Mouse (Mus musculus) cerebellum, adult 2 months (tissue): ENCODE data around the gene Eif3k. TPM values are rescaled to one million over a fixed set of nuclear protein-coding genes. Genes with fewer than 3 reads are reported as not detected.

Experiments used
- DNase-seq, 2 experiments: peaks; one replicate each; pipeline ENCODE4 v3.0.0; 2021
- H3K27ac ChIP-seq: fragments of 200-500 bp; 2 replicates; pipeline ENCODE4 v1.5.1; 2012; ENCODE audit warnings: low read length, control low read depth, inconsistent platforms; ENCODE audit not compliant: insufficient read depth
- H3K27me3 ChIP-seq: fragments of 200-500 bp; 2 replicates; pipeline ENCODE4 v1.6.1; 2012; ENCODE audit warnings: inconsistent platforms, mild to moderate bottlenecking, low read length, moderate library complexity; ENCODE audit not compliant: control insufficient read depth, insufficient read depth
- H3K4me1 ChIP-seq: fragments of 200-500 bp; 2 replicates; pipeline ENCODE4 v1.6.1; 2011; ENCODE audit warnings: low read length; ENCODE audit not compliant: control insufficient read depth, insufficient read depth
- H3K4me3 ChIP-seq: fragments of 200-500 bp; replicated peaks from 2 replicates; pipeline ENCODE3; 2011; ENCODE audit warnings: mild to moderate bottlenecking, low read depth, low read length, control low read depth; ENCODE audit not compliant: insufficient read depth
- CTCF ChIP-seq: fragments of 200-500 bp; IDR thresholded peaks from 2 replicates; pipeline ENCODE4 v1.5.1; 2011; ENCODE audit warnings: low read depth, mild to moderate bottlenecking, control low read depth, low read length, moderate library complexity, borderline replicate concordance; ENCODE audit not compliant: insufficient read depth
- POLR2A ChIP-seq: fragments of 200-500 bp; IDR thresholded peaks from 2 replicates; pipeline ENCODE4 v1.6.1; 2011; ENCODE audit warnings: low read length, control low read depth, borderline replicate concordance; ENCODE audit not compliant: insufficient read depth
- WGBS: fragments of 180-500 bp; shearing (Covaris S2); methylation state at CpG from one replicate; pipeline ENCODE4 v1.1.7; 2018; 5-methylcytosine and 5-hydroxymethylcytosine counted together
- polyA plus RNA-seq: library from polyadenylated mRNA; depleted of rRNA; stranded (reverse); fragments of >200 nt; gene quantifications from 2 replicates; pipeline ENCODE4 v1.2.3, GENCODE M21; 2012

Eif3k gene
- polyA plus RNA-seq, 1 experiment: 322 TPM

DNA sequence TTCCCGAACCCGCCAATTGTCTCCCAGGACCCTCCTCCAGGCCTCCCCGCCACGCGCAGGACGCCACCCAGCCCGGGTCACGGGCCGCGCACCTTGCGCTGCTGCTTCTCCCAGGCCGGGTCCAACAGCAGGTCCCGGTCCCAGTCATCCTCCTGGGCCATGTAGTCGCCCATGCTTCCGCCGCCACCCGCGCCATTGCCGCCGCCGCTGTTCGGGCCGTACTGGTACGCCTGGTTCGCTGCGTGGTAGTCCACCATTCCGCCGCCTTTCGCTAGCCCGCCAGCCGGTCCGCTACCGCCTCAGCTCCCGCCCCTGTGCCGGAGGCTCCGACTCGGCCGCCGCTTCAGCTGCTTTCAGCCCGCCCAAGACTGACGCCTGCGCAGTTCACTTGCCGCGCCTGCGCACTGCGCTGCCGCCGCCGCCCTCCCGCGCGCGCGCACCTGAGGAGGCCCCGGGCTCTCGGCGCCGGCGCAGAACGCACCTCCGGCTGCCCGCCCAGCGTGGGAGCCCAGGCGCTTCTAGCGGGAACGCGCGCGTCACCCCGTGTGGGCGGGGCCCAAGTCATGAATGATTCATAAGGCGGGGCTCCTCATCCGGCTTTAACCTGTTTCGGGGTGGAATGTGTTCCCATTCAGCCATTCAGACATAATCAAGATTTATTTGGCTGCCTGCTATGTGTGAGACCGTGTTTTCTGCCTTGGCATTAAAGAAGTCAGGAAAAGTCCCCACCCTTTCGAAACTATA lies 19.6 kb downstream of the Eif3k start, which contains the start of gene Actn4:
Actn4 (minus strand) TSS at position 414 of the 744 bp plus-strand sequence.
- WGBS: 1% methylated on average over 76 of the region's 76 CpGs
- Histone ChIP-seq H3K4me1 (peaks cover 13% of the 10 kb centered on the region; the same call in 1 of the 2 replicates), H3K27ac (peak within 1 kb of the TSS; percentile 84), H3K4me3 (peak within 1 kb of the TSS; percentile 92), H3K27me3 (no peaks in the 10 kb centered on the region)
- TF ChIP-seq POLR2A (peak; percentile 95), CTCF (no peak)
- DNase-seq: peak; percentile 98

DNA sequence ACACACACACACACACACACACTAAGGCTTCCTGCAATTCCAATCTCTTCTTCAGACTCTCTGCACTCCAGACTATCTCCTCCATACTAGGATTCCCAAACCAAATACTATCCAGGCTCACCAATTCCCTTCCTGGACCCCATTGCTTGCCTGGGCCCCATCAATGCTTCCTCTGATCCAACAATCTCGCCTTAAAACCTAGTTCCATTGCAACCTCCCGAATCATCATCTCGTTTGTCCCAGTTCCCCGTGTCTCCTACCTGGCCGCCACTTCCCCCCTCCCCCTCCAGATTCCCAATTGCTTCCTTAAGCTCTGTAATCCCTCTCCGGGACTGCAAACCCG lies 20.1 kb downstream of the Eif3k start:
- peak overlapping the region; percentile 84 for H3K27ac ChIP-seq
- WGBS: under 1% methylated on average over 7 of the region's 7 CpGs
- H3K4me1 ChIP-seq: peaks cover 13% of the 10 kb centered on the region; the same call in 1 of the 2 replicates
- TF ChIP-seq POLR2A: no peak
- no peak for TF ChIP-seq CTCF
- DNase-seq: no peak
- H3K27me3 ChIP-seq: no peaks in the 10 kb centered on the region
- peak overlapping the region; percentile 92 for H3K4me3 ChIP-seq

DNA sequence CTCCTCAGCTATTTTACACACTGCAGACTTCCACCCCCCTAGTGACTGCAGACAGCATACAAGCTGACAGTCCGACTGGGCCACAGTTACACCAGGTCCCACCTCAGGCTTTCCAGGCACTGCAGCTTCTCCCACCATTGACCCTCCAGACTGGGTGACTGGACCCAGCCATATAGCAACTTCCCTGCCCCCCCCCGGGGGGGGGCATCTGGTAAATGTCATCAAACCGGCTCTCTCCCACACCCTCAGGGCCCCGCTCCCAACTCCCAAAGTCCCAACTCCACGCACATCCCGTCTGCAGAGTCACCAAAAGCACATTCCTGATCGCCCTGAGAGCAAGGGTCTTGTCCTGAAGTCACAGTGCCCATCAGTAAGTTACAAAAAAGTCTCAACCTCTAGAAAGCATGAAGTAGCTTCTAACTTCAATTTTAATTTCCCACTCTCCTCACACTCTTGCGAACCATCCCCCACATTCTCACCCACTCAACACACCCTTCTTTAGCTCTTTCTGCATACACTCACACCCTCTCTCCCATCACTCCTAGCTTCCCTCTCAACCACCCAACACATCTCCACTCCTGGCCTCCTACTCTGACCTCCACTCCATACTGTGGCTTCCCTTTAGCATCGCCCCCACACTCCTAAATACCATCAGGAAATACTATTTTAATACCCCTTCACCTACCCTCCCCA lies 21.2 kb downstream of the Eif3k start:
- 18% methylated on average over 9 of the region's 9 CpGs for WGBS
- Histone ChIP-seq H3K4me1 (peaks cover 13% of the 10 kb centered on the region; the same call in 1 of the 2 replicates), H3K4me3 (peak overlapping the region; percentile 59), H3K27ac (no peak overlapping the region), H3K27me3 (no peaks in the 10 kb centered on the region)
- DNase-seq: no peak
- TF ChIP-seq POLR2A (no peak), CTCF (no peak)

DNA sequence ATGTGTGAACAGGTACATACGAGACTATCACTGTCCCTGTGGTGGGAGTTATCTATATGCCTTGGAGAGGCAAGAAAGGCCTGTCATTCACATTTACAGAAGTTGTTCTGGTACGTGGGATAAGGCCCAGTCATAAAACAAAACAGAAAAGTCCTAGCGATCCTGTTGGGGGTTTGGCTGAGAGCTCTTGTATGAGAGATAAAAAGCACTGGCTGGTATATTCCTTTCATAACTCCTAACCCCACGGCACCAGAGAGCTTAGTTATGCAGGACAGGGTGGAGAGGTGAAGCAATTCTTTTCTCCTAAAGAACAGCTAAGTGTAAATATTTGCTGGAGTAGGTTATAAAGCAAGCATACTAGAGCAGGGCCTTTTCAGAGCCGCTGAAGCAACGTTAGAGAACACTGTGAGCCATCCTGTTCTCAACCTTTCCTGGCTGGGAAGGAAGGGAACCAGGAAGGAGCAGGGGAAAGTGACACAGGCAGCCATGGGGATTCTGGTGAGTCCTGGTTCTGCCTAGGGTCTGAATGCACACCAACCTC lies 22.1 kb downstream of the Eif3k start:
- no peak for DNase-seq
- no peak overlapping the region for H3K27ac ChIP-seq
- TF ChIP-seq CTCF (no peak), POLR2A (no peak)
- 30% methylated on average over 6 of the region's 6 CpGs for WGBS
- peak overlapping the region; percentile 7 for H3K4me3 ChIP-seq
- no peaks in the 10 kb centered on the region for H3K27me3 ChIP-seq
- H3K4me1 ChIP-seq: peaks cover 15% of the 10 kb centered on the region; the same call in 1 of the 2 replicates

DNA sequence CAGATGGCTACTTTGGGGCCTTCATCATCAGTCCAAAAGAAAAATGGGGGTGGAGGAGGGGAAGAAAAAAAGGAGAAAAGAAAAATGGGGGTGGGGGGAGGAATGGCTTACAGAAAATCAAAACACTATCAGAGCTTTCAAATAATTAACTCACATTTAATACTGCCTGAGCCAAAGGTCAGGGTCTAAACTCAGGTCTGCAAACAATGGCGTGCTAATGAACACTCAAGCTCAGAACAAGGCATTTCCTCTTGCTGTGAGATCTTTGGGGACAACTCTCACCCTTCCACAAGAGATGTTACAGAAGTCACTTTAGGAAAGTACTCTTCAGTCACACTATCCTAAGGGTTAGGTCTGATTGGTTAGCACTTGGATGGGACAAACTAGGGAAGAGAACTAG lies 22.9 kb downstream of the Eif3k start:
- no peak for TF ChIP-seq CTCF
- no peak overlapping the region for H3K27ac ChIP-seq
- H3K27me3 ChIP-seq: no peaks in the 10 kb centered on the region
- 68% methylated on average over 1 of the region's 1 CpGs for WGBS
- no peak for DNase-seq
- peaks cover 15% of the 10 kb centered on the region; the same call in 1 of the 2 replicates for H3K4me1 ChIP-seq
- no peak overlapping the region for H3K4me3 ChIP-seq

DNA sequence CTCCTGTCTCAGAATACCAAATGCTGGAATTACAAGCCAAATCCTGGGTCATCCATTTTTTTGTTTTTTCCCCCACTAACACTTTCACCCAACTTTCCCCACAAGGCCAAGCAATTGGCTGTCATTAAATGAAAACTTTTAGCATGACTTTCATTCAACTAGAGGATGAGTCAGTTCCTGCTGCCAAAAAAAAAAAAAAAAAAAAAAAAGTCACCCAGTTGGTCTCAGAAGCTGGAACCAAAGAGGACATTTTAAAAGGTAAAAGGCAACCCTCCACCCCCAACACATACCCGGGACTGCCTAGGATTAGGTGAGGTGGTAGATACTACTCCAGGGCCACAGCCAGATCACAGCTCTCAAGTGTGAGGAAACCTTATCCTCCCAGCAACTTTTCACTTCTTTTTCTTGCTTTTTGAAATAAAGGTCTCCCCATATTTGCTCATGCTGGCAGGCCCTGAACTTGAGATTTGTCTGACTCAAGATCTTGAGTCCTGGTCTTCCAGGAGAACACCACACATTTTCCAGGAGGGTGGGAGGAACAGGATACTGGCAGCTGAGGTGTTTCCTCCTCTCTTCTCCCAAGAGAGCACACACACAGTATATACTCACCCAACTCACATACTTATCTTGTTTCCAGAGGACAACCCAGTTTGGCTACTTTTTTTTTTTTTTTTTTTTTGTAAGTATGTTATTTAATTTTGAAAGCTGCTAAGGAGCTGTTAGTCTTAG lies 23.5 kb downstream of the Eif3k start:
- no peak overlapping the region for H3K27ac ChIP-seq
- H3K27me3 ChIP-seq: no peaks in the 10 kb centered on the region
- H3K4me3 ChIP-seq: no peak overlapping the region
- H3K4me1 ChIP-seq: peaks cover 15% of the 10 kb centered on the region; the same call in 1 of the 2 replicates
- no peak for DNase-seq
- WGBS: 70% methylated on average over 1 of the region's 1 CpGs
- TF ChIP-seq POLR2A: no peak
- no peak for TF ChIP-seq CTCF

DNA sequence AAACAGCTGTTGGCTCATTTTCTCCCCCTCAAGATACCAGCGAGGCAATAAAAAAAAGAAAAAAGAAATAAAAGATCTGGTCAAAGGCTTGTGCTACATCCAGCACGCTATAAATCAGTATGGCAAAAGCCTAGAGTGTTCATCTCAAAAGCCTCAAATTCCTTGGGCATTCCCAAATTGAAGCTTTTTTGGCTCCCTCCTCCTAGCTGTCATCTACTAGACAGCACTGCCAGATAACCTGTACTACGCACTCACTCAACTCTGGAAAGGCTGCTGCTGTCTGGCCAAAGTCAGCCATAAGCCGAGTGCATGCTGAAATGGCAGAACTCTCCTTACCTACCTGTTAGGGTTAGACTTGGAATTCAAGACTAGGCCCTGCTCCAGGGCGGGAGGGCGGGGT lies 24.4 kb downstream of the Eif3k start:
- 59% methylated on average over 6 of the region's 6 CpGs for WGBS
- no peak overlapping the region for H3K4me3 ChIP-seq
- peaks cover 15% of the 10 kb centered on the region; the same call in 1 of the 2 replicates for H3K4me1 ChIP-seq
- TF ChIP-seq CTCF (no peak), POLR2A (no peak)
- H3K27ac ChIP-seq: no peak overlapping the region
- DNase-seq: no peak
- H3K27me3 ChIP-seq: no peaks in the 10 kb centered on the region
